Mouse (Mus musculus) liver, embryonic 15.5 days (tissue): ENCODE data around the gene Gm47995. TPM values are rescaled to one million over a fixed set of nuclear protein-coding genes. Genes with fewer than 3 reads are reported as not detected.
"Not testable (repeated sequence)": the region's sequence is repeated elsewhere in the genome, so short reads cannot be mapped to it uniquely, and the experiment has no call there.

Source experiments
- ATAC-seq: fragments of 200-750 bp; cut with Nextera tagmentation; 2 replicates; pipeline ENCODE4 v1.8.0; 2017; ENCODE audit warnings: moderate number of reproducible peaks, mild to moderate bottlenecking, moderate library complexity; ENCODE audit not compliant: insufficient read depth
- H3K27ac ChIP-seq: fragments of 300-500 bp; sonication (generic); replicated peaks from 2 replicates; pipeline ENCODE4 v1.5.1; 2015; ENCODE audit warnings: mild to moderate bottlenecking, inconsistent platforms
- H3K27me3 ChIP-seq: fragments of 300-500 bp; sonication (generic); 2 replicates; pipeline ENCODE4 v1.6.1; 2015; ENCODE audit warnings: mild to moderate bottlenecking, inconsistent platforms
- H3K36me3 ChIP-seq: fragments of 300-500 bp; sonication (generic); replicated peaks from 2 replicates; pipeline ENCODE4 v1.6.1; 2015; ENCODE audit warnings: moderate library complexity, mild to moderate bottlenecking, inconsistent platforms
- H3K4me1 ChIP-seq: fragments of 300-500 bp; sonication (generic); replicated peaks from 2 replicates; pipeline ENCODE4 v1.6.1; 2015; ENCODE audit warnings: inconsistent platforms
- H3K4me2 ChIP-seq: fragments of 300-500 bp; sonication (generic); 2 replicates; pipeline ENCODE4 v1.6.1; 2015; ENCODE audit warnings: moderate library complexity, mild to moderate bottlenecking, inconsistent platforms
- H3K4me3 ChIP-seq: fragments of 300-500 bp; sonication (generic); replicated peaks from 2 replicates; pipeline ENCODE4 v1.5.1; 2015; ENCODE audit warnings: mild to moderate bottlenecking, inconsistent platforms
- H3K9ac ChIP-seq: fragments of 300-500 bp; sonication (generic); 2 replicates; pipeline ENCODE4 v1.6.1; 2015; ENCODE audit warnings: moderate library complexity, mild to moderate bottlenecking, inconsistent platforms
- H3K9me3 ChIP-seq: fragments of 300-500 bp; sonication (generic); replicated peaks from 2 replicates; pipeline ENCODE4 v1.6.1; 2016; ENCODE audit warnings: inconsistent platforms
- WGBS: fragments of 180-500 bp; shearing (Covaris S2); methylation state at CpG from one replicate; pipeline ENCODE4 v1.1.7; 2015; ENCODE audit warnings: mixed read lengths; ENCODE audit not compliant: insufficient replicate concordance; 5-methylcytosine and 5-hydroxymethylcytosine counted together
- polyA plus RNA-seq: library from polyadenylated mRNA; unstranded; fragments of >200 nt; fragmentation: Nextera tagmentation; extraction: Ambion mirVana; gene quantifications from 2 replicates; pipeline ENCODE4 v1.2.1, GENCODE M21; 2015

The Gm47995 gene
- polyA plus RNA-seq, 1 experiment from 2014 or later = 0.82 TPM

GRCm38 (mm10) chr1:151167297-151168047 is 30.8 kb upstream of the Gm47995 start:
- peak; percentile 60 for ATAC-seq
- peak overlapping the region; percentile 34 for H3K4me2 ChIP-seq
- H3K9me3 ChIP-seq = no peaks in the 10 kb centered on the region
- no peak overlapping the region for H3K4me3 ChIP-seq
- peaks cover 34% of the 10 kb centered on the region for H3K4me1 ChIP-seq
- H3K27ac ChIP-seq = peak overlapping the region; percentile 71
- H3K27me3 ChIP-seq = no peaks in the 10 kb centered on the region
- H3K9ac ChIP-seq = no peak overlapping the region; the same call in 1 of the 2 replicates
- H3K36me3 ChIP-seq = no peaks in the 10 kb centered on the region
- 39% methylated on average over 12 of the region's 12 CpGs for WGBS

- peak overlapping the region; percentile 33; the same call in 1 of the 2 replicates for H3K27ac ChIP-seq
- no peak overlapping the region for H3K4me3 ChIP-seq
- ATAC-seq = no peak
- H3K4me1 ChIP-seq = peaks cover 33% of the 10 kb centered on the region
- no peak overlapping the region for H3K9ac ChIP-seq
- 64% methylated on average over 3 of the region's 3 CpGs for WGBS
- no peaks in the 10 kb centered on the region for H3K36me3 ChIP-seq
- H3K9me3 ChIP-seq = no peaks in the 10 kb centered on the region
- H3K4me2 ChIP-seq = no peak overlapping the region
- H3K27me3 ChIP-seq = no peaks in the 10 kb centered on the region
Observed at GRCm38 (mm10) chr1:151168637-151169036, 29.6 kb upstream of the Gm47995 start.

- H3K27me3 ChIP-seq = no peaks in the 10 kb centered on the region
- no peaks in the 10 kb centered on the region for H3K36me3 ChIP-seq
- no peak overlapping the region for H3K27ac ChIP-seq
- H3K4me1 ChIP-seq = peaks cover 23% of the 10 kb centered on the region
- 49% methylated on average over 2 of the region's 2 CpGs for WGBS
- no peak overlapping the region for H3K4me2 ChIP-seq
- no peak overlapping the region for H3K9ac ChIP-seq
- no peaks in the 10 kb centered on the region for H3K9me3 ChIP-seq
- no peak for ATAC-seq
- no peak overlapping the region for H3K4me3 ChIP-seq
Observed at GRCm38 (mm10) chr1:151171572-151172461, 26.4 kb upstream of the Gm47995 start.

- Histone ChIP-seq H3K4me3 (peak overlapping the region; percentile 44), H3K36me3 (no peaks in the 10 kb centered on the region), H3K4me2 (peak overlapping the region; percentile 66), H3K9me3 (no peaks in the 10 kb centered on the region), H3K9ac (peak overlapping the region; percentile 34), H3K27me3 (no peaks in the 10 kb centered on the region), H3K4me1 (peaks cover 43% of the 10 kb centered on the region), H3K27ac (peak overlapping the region; percentile 71)
- WGBS = 4% methylated on average over 10 of the region's 10 CpGs
- peak; percentile 87 for ATAC-seq
Observed at GRCm38 (mm10) chr1:151177030-151177936, 21.0 kb upstream of the Gm47995 start.

- Histone ChIP-seq H3K9ac (peak overlapping the region; percentile 34), H3K27ac (peak overlapping the region; percentile 71), H3K4me3 (peak overlapping the region; percentile 44), H3K27me3 (no peaks in the 10 kb centered on the region), H3K4me2 (peak overlapping the region; percentile 66), H3K9me3 (no peaks in the 10 kb centered on the region), H3K36me3 (no peaks in the 10 kb centered on the region), H3K4me1 (peaks cover 43% of the 10 kb centered on the region)
- peak; percentile 54 for ATAC-seq
- 19% methylated on average over 4 of the region's 4 CpGs for WGBS
Observed at GRCm38 (mm10) chr1:151177937-151178271, 20.3 kb upstream of the Gm47995 start.

GRCm38 (mm10) chr1:151178505-151179083 is 19.7 kb upstream of the Gm47995 start:
- 78% methylated on average over 2 of the region's 2 CpGs for WGBS
- no peak for ATAC-seq
- H3K36me3 ChIP-seq = no peaks in the 10 kb centered on the region
- H3K9ac ChIP-seq = no peak overlapping the region
- peak overlapping the region; percentile 71 for H3K27ac ChIP-seq
- H3K4me1 ChIP-seq = peaks cover 43% of the 10 kb centered on the region
- no peak overlapping the region for H3K4me3 ChIP-seq
- H3K9me3 ChIP-seq = no peaks in the 10 kb centered on the region
- H3K27me3 ChIP-seq = no peaks in the 10 kb centered on the region
- H3K4me2 ChIP-seq = no peak overlapping the region

- 27% methylated on average over 2 of the region's 2 CpGs for WGBS
- no peak for ATAC-seq
- Histone ChIP-seq H3K36me3 (no peaks in the 10 kb centered on the region), H3K4me1 (peaks cover 43% of the 10 kb centered on the region), H3K27me3 (no peaks in the 10 kb centered on the region), H3K4me3 (no peak overlapping the region), H3K9me3 (no peaks in the 10 kb centered on the region), H3K4me2 (no peak overlapping the region), H3K9ac (no peak overlapping the region; the same call in 1 of the 2 replicates), H3K27ac (peak overlapping the region; percentile 4; the same call in 1 of the 2 replicates)
Observed at GRCm38 (mm10) chr1:151180167-151180566, 18.1 kb upstream of the Gm47995 start.

GRCm38 (mm10) chr1:151182266-151182665 is 16.0 kb upstream of the Gm47995 start, which contains the start of gene Gm47985:
TSS of gene Gm47985 (plus strand) at chr1:151182537.
- not testable (repeated sequence) for H3K27ac ChIP-seq, H3K4me3 ChIP-seq, H3K9ac ChIP-seq, H3K27me3 ChIP-seq, ATAC-seq, H3K36me3 ChIP-seq, H3K4me2 ChIP-seq, H3K9me3 ChIP-seq
- peaks cover 36% of the 10 kb centered on the region for H3K4me1 ChIP-seq
- 17% methylated on average over 1 of the region's 7 CpGs for WGBS

- H3K27me3 ChIP-seq, H3K36me3 ChIP-seq, H3K4me2 ChIP-seq, ATAC-seq, H3K4me1 ChIP-seq, H3K9me3 ChIP-seq, H3K4me3 ChIP-seq, H3K9ac ChIP-seq, H3K27ac ChIP-seq: not testable (repeated sequence)
- WGBS = 71% methylated on average over 3 of the region's 3 CpGs
Observed at GRCm38 (mm10) chr1:151186186-151186585, 12.1 kb upstream of the Gm47995 start.

GRCm38 (mm10) chr1:151186879-151187424 is 11.3 kb upstream of the Gm47995 start:
- H3K9ac ChIP-seq, H3K27me3 ChIP-seq, H3K4me2 ChIP-seq, H3K4me1 ChIP-seq, H3K9me3 ChIP-seq, H3K27ac ChIP-seq, H3K36me3 ChIP-seq, H3K4me3 ChIP-seq: not testable (repeated sequence)
- ATAC-seq = peak; percentile 25; the same call in 1 of the 2 replicates
- WGBS = 54% methylated on average over 4 of the region's 4 CpGs
